Mouse (Mus musculus): ENCODE results near the gene Gmds.

DNA sequence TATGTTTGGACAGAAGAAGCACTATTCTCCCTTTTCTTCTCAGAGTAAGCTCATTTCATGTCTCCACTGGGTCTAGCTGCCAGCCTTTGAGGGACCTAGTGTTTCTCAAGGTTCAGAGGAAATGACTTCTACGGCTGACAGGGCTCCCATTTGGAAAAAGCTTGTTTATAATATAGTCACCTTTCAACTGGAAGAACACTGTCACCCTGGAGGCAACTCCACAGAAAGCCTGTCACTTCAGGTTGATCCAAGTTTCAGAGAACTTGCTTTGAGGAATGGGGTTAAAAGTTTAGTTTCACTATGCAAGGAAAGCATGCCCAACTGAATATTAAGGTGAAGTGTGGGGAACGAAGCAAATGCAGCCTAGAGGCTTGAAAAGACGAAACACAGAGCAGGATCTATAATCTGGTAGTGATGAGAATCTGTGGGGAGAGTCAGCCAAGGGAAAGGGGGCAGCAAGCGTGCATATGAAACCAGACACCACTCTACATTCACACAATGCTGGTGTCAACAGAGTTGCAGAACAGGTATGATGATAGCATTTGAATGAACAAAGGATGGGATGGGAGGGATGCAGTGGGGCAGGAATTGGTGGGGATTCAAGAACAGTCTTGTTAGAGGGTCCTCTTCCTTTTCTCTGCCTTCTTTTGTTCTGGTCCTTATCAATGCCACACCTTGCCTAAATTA, 423.5 kb downstream of the Gmds start:
- TF ChIP-seq MAFK (IDR thresholded peaks at IDR 0.05; ENCODE audit: insufficient read depth, low read depth, low read length) (no peak), HCFC1 (IDR thresholded peaks at IDR 0.05; ENCODE audit: borderline replicate concordance, insufficient read depth, low read length) (no peak), ZNF384 (IDR thresholded peaks at IDR 0.05; ENCODE audit: low read depth, low read length) (no peak), ZC3H11A (IDR thresholded peaks at IDR 0.05; ENCODE audit: borderline replicate concordance, low read depth, low read length) (no peak), CHD2 (IDR thresholded peaks at IDR 0.05; ENCODE audit: low read depth, low read length) (no peak)

Data from ES-E14 (cell line).